Comparison of ENCODE assay signal across 8 mouse cellular contexts in the genomic region with DNA sequence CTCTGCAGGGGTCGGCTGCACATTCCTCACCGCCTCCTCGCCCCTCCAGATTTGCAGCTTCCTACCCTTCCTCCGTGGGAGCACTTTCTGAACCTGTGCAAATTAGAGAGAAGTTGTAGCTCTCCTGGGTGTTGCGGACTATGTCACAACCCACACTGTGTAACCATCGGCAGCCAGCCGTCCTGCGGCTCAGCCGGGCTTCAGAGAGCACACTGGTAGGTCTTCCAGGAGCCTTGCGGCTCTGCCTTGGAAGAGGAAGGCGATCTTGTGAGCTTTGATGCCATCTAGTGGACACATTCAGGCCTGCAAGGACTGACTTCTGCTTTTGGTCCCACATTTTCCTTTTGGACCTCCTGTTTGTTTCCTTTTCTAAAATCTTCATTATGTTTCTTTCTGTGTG. TPM values are rescaled to one million over a fixed set of nuclear protein-coding genes. Genes with fewer than 3 reads are reported as not detected.
DNase-seq lines count a peak whose midpoint lies in the region; ATAC-seq and TF ChIP-seq lines count a peak whose summit lies in the region.

No protein-coding gene starts in this region.

- no peaks in the 10 kb centered on the region for H3K36me3 ChIP-seq in hindbrain, embryonic 11.5 days (ENCODE audit: control insufficient read depth, insufficient read depth, low read length)
- no peaks in the 10 kb centered on the region for H3K36me3 ChIP-seq in lung, postnatal 0 days (ENCODE audit: insufficient read depth, low read length)

- WGBS in hindbrain, embryonic 11.5 days: under 1% methylated on average over 11 of the region's 11 CpGs
- WGBS in lung, postnatal 0 days: 0% methylated on average over 11 of the region's 11 CpGs

- no peaks in the 10 kb centered on the region for H3K9me3 ChIP-seq in hindbrain, embryonic 11.5 days (ENCODE audit: control insufficient read depth, low read length)
- H3K9me3 ChIP-seq in lung, postnatal 0 days (ENCODE audit: low read length): no peaks in the 10 kb centered on the region

- H3K9ac ChIP-seq in hindbrain, embryonic 11.5 days (ENCODE audit: low read depth, low read length): peak overlapping the region; percentile 51
- H3K9ac ChIP-seq in lung, postnatal 0 days (replicated peaks; ENCODE audit: low read depth): peak overlapping the region; percentile 29; the same call in 1 of the 2 replicates

- peak; percentile 86 for ATAC-seq in frontal cortex, adult (ENCODE audit: low TSS enrichment)
- peak; percentile 79 for ATAC-seq in hindbrain, embryonic 11.5 days (ENCODE audit: low FRiP score)
- ATAC-seq in lung, postnatal 0 days: peak; percentile 71

- H3K4me3 ChIP-seq in hindbrain, embryonic 11.5 days (ENCODE audit: low read depth, low read length): peak overlapping the region; percentile 37
- peak overlapping the region; percentile 28 for H3K4me3 ChIP-seq in lung, postnatal 0 days (ENCODE audit: low read depth, low read length)

- H3K4me1 ChIP-seq in hindbrain, embryonic 11.5 days (replicated peaks; ENCODE audit: control insufficient read depth, insufficient read depth, low read length): no peaks in the 10 kb centered on the region; the same call in 1 of the 2 replicates
- H3K4me1 ChIP-seq in lung, postnatal 0 days (ENCODE audit: insufficient read depth, low read depth, low read length): peaks cover 15% of the 10 kb centered on the region; the same call in 1 of the 2 replicates

- peak; percentile 52 for DNase-seq in MEL-GATA-1-ER (ENCODE audit: extremely low read depth, low read depth)
- peak; percentile 86 for DNase-seq in cerebellum, adult 8-10 months
- peak; percentile 91 for DNase-seq in hindbrain, embryonic 11.5 days (ENCODE audit: low spot score)
- DNase-seq in layer of hippocampus, postnatal 10 days (ENCODE audit: low spot score in 2 of 2): peak; percentile 87 to 88
- DNase-seq in lung, postnatal 0 days (ENCODE audit: low spot score): peak; percentile 93
- DNase-seq in ovary, postnatal 14 days (ENCODE audit: low spot score): peak; percentile 79
- peak; percentile 67 to 84 for DNase-seq in thymus, postnatal 10 days (ENCODE audit: low spot score in 2 of 2)

- no peak overlapping the region for H3K27ac ChIP-seq in hindbrain, embryonic 11.5 days (ENCODE audit: low read depth, low read length)
- no peak overlapping the region for H3K27ac ChIP-seq in lung, postnatal 0 days (ENCODE audit: low read length)

- TF ChIP-seq EP300 in lung, postnatal 0 days (IDR thresholded peaks at IDR 0.05): no peak

- peak overlapping the region; percentile 74 for H3K4me2 ChIP-seq in hindbrain, embryonic 11.5 days (replicated peaks; ENCODE audit: low read depth, low read length)
- peak overlapping the region; percentile 69 for H3K4me2 ChIP-seq in lung, postnatal 0 days (replicated peaks; ENCODE audit: low read depth, low read length)

- peak; percentile 96 for TF ChIP-seq CTCF in lung, postnatal 0 days (IDR thresholded peaks at IDR 0.05)

- no peaks in the 10 kb centered on the region for H3K27me3 ChIP-seq in hindbrain, embryonic 11.5 days (ENCODE audit: control insufficient read depth, insufficient read depth, low read length)
- 0 out of 2 replicates have a peak, but pooled peaks cover 3% of the 10 kb centered on the region for H3K27me3 ChIP-seq in lung, postnatal 0 days (replicated peaks; ENCODE audit: insufficient read depth, low read length)

RNA-seq across cellular contexts. Expression of a gene that starts 38.0 kb away (rescaled TPM):
- polyA plus RNA-seq in hindbrain, embryonic 11.5 days (2014; fragmentation: Nextera tagmentation; extraction: Ambion mirVana): 24.8 and 27.7 TPM in 2 replicates
- total RNA-seq in layer of hippocampus, postnatal 10 days (2021): 10 to 100 TPM; 32.8 TPM
- polyA plus RNA-seq in lung, postnatal 0 days (2015; fragmentation: Nextera tagmentation; extraction: Ambion mirVana): 17.0 and 18.5 TPM in 2 replicates

RNA-seq across cellular contexts. Expression of a gene that starts 49.9 kb away (rescaled TPM):
- 3,542 and 3,682 TPM in 2 replicates for polyA plus RNA-seq in hindbrain, embryonic 11.5 days (2014; fragmentation: Nextera tagmentation; extraction: Ambion mirVana)
- 100 to 1,000 TPM; 476 to 478 TPM for total RNA-seq in layer of hippocampus, postnatal 10 days (2021)
- polyA plus RNA-seq in lung, postnatal 0 days (2015; fragmentation: Nextera tagmentation; extraction: Ambion mirVana): 1,774 and 1,827 TPM in 2 replicates
